Mouse (Mus musculus): Measurements from ENCODE around the gene Dot1l.

- TF ChIP-seq CTCF (IDR thresholded peaks at IDR 0.05; ENCODE audit: control insufficient read depth, insufficient read depth, low read length), result no peak
- TF ChIP-seq POLR2A (IDR thresholded peaks at IDR 0.05; ENCODE audit: borderline replicate concordance, control insufficient read depth, low read depth, low read length), result no peak
Observed at GRCm38 (mm10) chr10:80761821-80762220, 6.8 kb downstream of the Dot1l start.

All from bone marrow, adult 2 months (tissue).